Mouse (Mus musculus): ENCODE measurements around the gene Gdpd5. TPM values are rescaled to one million over a fixed set of nuclear protein-coding genes. Genes with fewer than 3 reads are reported as not detected.

Gene Gdpd5
- polyA plus RNA-seq, 1 experiment, result 16.0 TPM

DNA sequence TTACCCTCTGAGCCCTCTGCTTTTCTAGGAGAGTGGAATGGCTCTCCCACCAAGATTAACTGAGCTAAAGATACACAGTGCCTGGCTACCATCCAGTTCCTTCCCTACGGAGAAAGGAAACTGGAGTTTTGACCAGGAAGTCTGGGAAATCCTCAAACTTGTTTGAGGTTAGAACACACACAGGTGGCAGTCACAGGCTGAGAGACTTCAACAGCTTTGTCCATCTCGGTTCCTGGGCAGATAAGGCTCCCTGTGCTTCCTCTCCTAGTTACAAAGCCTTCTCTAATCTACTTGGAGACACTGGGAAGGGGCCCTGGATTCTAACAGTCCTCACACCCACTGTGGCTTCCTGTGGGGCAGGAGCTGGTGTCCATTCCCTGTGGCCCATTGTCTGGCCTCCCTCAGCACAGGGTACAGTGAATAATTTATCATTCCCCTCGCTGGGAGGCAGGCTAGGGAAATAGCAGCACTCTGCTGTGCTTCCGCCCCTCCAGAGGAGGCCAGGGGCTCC lies 2.9 kb downstream of the Gdpd5 start:
- H3K27ac ChIP-seq (ENCODE audit: insufficient read depth, low read depth, low read length), result no peak overlapping the region
- no peak for TF ChIP-seq CTCF (IDR thresholded peaks at IDR 0.05; ENCODE audit: extremely low read depth, insufficient read length, insufficient replicate concordance, low read depth, low read length)
- TF ChIP-seq POLR2A (IDR thresholded peaks at IDR 0.05; ENCODE audit: low read depth, low read length), result no peak
- H3K4me3 ChIP-seq (ENCODE audit: low read depth, low read length), result no peak overlapping the region
- 29% methylated on average over 4 of the region's 4 CpGs for WGBS
- H3K36me3 ChIP-seq (ENCODE audit: control insufficient read depth, insufficient read depth, low read length), result 0 out of 2 replicates have a peak, but pooled peaks cover 2% of the 10 kb centered on the region
- H3K27me3 ChIP-seq (ENCODE audit: control insufficient read depth, insufficient read depth, low read length), result no peaks in the 10 kb centered on the region
- H3K4me1 ChIP-seq (ENCODE audit: control insufficient read depth, insufficient read depth, insufficient read length, low read length), result peaks cover 30% of the 10 kb centered on the region

DNA sequence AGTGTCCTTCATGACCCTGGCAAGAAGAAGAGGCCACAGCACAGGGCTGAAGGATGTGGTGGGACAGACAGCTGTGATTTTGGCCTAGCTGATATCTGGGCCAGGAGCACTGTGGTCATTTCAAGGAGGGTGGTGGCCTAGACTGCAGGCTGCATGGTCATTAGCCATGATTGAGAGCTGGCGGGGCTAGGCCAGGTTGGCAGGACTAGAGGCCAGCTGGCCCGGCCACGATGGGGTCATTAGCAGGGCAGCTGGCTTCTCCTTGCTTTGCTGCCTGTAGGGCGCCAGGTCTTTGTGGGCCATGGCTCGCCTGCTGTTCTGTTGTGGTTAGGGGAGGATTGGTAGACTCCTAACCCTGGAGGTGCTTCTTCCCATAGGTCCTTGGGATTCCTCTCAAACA lies 4.8 kb downstream of the Gdpd5 start:
- WGBS, result 63% methylated on average over 5 of the region's 5 CpGs
- H3K36me3 ChIP-seq (ENCODE audit: control insufficient read depth, insufficient read depth, low read length), result peaks cover 4% of the 10 kb centered on the region; the same call in 1 of the 2 replicates
- peaks cover 28% of the 10 kb centered on the region for H3K4me1 ChIP-seq (ENCODE audit: control insufficient read depth, insufficient read depth, insufficient read length, low read length)
- no peak overlapping the region for H3K27ac ChIP-seq (ENCODE audit: insufficient read depth, low read depth, low read length)
- no peak overlapping the region for H3K4me3 ChIP-seq (ENCODE audit: low read depth, low read length)
- H3K27me3 ChIP-seq (ENCODE audit: control insufficient read depth, insufficient read depth, low read length), result no peaks in the 10 kb centered on the region
- TF ChIP-seq POLR2A (IDR thresholded peaks at IDR 0.05; ENCODE audit: low read depth, low read length), result no peak
- no peak for TF ChIP-seq CTCF (IDR thresholded peaks at IDR 0.05; ENCODE audit: extremely low read depth, insufficient read length, insufficient replicate concordance, low read depth, low read length)

DNA sequence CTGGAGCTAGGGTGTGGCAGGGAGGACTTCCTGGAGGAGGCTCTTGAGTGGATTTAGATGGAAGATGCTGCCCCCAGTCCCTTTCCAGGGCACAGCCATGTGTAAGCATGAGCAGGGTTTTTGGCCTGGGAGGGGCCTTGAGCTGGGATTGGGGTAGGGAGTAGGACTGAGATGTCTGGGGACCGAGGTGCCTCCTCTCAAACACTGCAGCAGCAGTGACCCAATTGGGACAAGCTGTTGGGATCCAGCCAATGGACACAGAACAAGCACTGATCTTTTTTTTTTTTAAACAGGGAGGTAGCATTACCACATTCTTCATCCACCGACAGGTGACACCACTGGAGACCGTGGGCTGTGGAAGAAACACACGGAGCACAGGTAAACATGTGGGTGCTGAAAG lies 5.6 kb downstream of the Gdpd5 start:
- Histone ChIP-seq H3K27me3 (ENCODE audit: control insufficient read depth, insufficient read depth, low read length) (no peaks in the 10 kb centered on the region), H3K36me3 (ENCODE audit: control insufficient read depth, insufficient read depth, low read length) (peaks cover 5% of the 10 kb centered on the region; the same call in 1 of the 2 replicates), H3K27ac (ENCODE audit: insufficient read depth, low read depth, low read length) (no peak overlapping the region), H3K4me3 (ENCODE audit: low read depth, low read length) (no peak overlapping the region), H3K4me1 (ENCODE audit: control insufficient read depth, insufficient read depth, insufficient read length, low read length) (peaks cover 28% of the 10 kb centered on the region)
- TF ChIP-seq CTCF (IDR thresholded peaks at IDR 0.05; ENCODE audit: extremely low read depth, insufficient read length, insufficient replicate concordance, low read depth, low read length) (no peak), POLR2A (IDR thresholded peaks at IDR 0.05; ENCODE audit: low read depth, low read length) (no peak)
- 88% methylated on average over 4 of the region's 4 CpGs for WGBS

- no peak for TF ChIP-seq POLR2A (IDR thresholded peaks at IDR 0.05; ENCODE audit: low read depth, low read length)
- TF ChIP-seq CTCF (IDR thresholded peaks at IDR 0.05; ENCODE audit: extremely low read depth, insufficient read length, insufficient replicate concordance, low read depth, low read length), result no peak
- peaks cover 26% of the 10 kb centered on the region for H3K4me1 ChIP-seq (ENCODE audit: control insufficient read depth, insufficient read depth, insufficient read length, low read length)
- H3K36me3 ChIP-seq (ENCODE audit: control insufficient read depth, insufficient read depth, low read length), result peaks cover 9% of the 10 kb centered on the region; the same call in 1 of the 2 replicates
- WGBS, result 74% methylated on average over 5 of the region's 5 CpGs
- no peak overlapping the region for H3K4me3 ChIP-seq (ENCODE audit: low read depth, low read length)
- H3K27ac ChIP-seq (ENCODE audit: insufficient read depth, low read depth, low read length), result no peak overlapping the region
- H3K27me3 ChIP-seq (ENCODE audit: control insufficient read depth, insufficient read depth, low read length), result no peaks in the 10 kb centered on the region
Measured at GRCm38 (mm10) chr7:99387356-99387755, 6.1 kb downstream of the Gdpd5 start.

DNA sequence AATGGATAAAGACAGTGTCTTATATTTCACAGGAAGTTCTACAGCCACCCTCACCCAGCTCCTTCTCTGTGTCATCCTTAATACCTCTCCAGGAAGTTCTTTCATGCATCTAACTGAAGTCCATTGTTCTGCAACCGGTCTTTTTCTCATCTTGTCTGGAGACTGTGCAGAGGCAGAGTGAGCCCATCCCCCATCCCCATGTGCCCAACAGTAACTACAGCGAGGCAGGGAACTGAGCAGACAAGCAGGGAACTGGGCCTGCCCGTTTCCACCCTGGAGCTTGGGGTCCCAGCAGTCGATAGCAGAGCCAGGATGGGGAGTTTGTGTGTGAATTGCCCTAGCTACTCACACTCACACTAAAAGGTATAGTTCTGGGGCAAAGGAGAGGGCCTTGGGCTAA lies 9.3 kb downstream of the Gdpd5 start:
- no peaks in the 10 kb centered on the region for H3K27me3 ChIP-seq (ENCODE audit: control insufficient read depth, insufficient read depth, low read length)
- 77% methylated on average over 4 of the region's 4 CpGs for WGBS
- no peak overlapping the region for H3K27ac ChIP-seq (ENCODE audit: insufficient read depth, low read depth, low read length)
- peaks cover 9% of the 10 kb centered on the region for H3K4me1 ChIP-seq (ENCODE audit: control insufficient read depth, insufficient read depth, insufficient read length, low read length)
- H3K4me3 ChIP-seq (ENCODE audit: low read depth, low read length), result no peak overlapping the region
- peaks cover 11% of the 10 kb centered on the region; the same call in 1 of the 2 replicates for H3K36me3 ChIP-seq (ENCODE audit: control insufficient read depth, insufficient read depth, low read length)
- TF ChIP-seq CTCF (IDR thresholded peaks at IDR 0.05; ENCODE audit: extremely low read depth, insufficient read length, insufficient replicate concordance, low read depth, low read length) (no peak), POLR2A (IDR thresholded peaks at IDR 0.05; ENCODE audit: low read depth, low read length) (no peak)

- H3K4me3 ChIP-seq (ENCODE audit: low read depth, low read length), result no peak overlapping the region
- TF ChIP-seq POLR2A (IDR thresholded peaks at IDR 0.05; ENCODE audit: low read depth, low read length) (no peak), CTCF (IDR thresholded peaks at IDR 0.05; ENCODE audit: extremely low read depth, insufficient read length, insufficient replicate concordance, low read depth, low read length) (no peak)
- H3K27me3 ChIP-seq (ENCODE audit: control insufficient read depth, insufficient read depth, low read length), result no peaks in the 10 kb centered on the region
- H3K4me1 ChIP-seq (ENCODE audit: control insufficient read depth, insufficient read depth, insufficient read length, low read length), result peaks cover 11% of the 10 kb centered on the region
- WGBS, result 33% methylated on average over 2 of the region's 2 CpGs
- no peak overlapping the region for H3K27ac ChIP-seq (ENCODE audit: insufficient read depth, low read depth, low read length)
- peaks cover 11% of the 10 kb centered on the region; the same call in 1 of the 2 replicates for H3K36me3 ChIP-seq (ENCODE audit: control insufficient read depth, insufficient read depth, low read length)
Measured at GRCm38 (mm10) chr7:99392696-99393095, 11.5 kb downstream of the Gdpd5 start.

DNA sequence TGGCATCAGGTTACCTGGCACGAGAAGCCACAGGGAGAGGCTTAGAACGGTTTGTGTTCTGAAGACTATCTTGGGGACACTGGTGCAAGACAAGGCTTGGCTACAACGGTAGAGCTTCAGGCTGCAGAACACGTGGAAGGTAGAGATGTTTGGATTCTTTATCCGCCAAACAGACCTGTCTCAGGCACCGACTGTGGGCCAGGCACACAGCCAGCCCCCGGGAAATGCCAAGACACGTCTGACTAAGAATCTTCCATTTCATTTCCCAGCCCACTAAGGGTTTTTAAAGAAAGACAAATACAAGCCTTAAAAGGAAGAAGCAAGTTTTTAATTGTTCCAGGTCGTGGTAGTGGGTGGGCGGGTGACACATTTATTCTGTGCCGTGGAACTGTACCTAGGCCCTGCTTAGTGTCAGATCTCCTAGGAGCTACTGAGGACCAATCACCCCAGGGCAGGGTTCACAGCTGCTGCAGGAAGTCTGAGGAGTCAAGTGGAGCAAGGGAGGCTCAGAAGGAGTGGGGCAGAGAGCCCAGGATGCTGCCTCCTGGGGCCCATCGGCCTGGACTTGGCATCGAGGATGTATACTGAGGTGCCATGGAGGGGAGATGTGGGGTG lies 12.6 kb downstream of the Gdpd5 start:
- no peak overlapping the region for H3K4me3 ChIP-seq (ENCODE audit: low read depth, low read length)
- H3K27me3 ChIP-seq (ENCODE audit: control insufficient read depth, insufficient read depth, low read length), result no peaks in the 10 kb centered on the region
- TF ChIP-seq CTCF (IDR thresholded peaks at IDR 0.05; ENCODE audit: extremely low read depth, insufficient read length, insufficient replicate concordance, low read depth, low read length), result no peak
- no peak for TF ChIP-seq POLR2A (IDR thresholded peaks at IDR 0.05; ENCODE audit: low read depth, low read length)
- no peak overlapping the region for H3K27ac ChIP-seq (ENCODE audit: insufficient read depth, low read depth, low read length)
- peaks cover 10% of the 10 kb centered on the region for H3K4me1 ChIP-seq (ENCODE audit: control insufficient read depth, insufficient read depth, insufficient read length, low read length)
- peaks cover 9% of the 10 kb centered on the region; the same call in 1 of the 2 replicates for H3K36me3 ChIP-seq (ENCODE audit: control insufficient read depth, insufficient read depth, low read length)
- WGBS, result 71% methylated on average over 13 of the region's 13 CpGs
